Mouse (Mus musculus) CD4-positive helper T cell, adult 2 months (primary cell): ENCODE results near the gene Sbk1.

Experiments used
- DNase-seq: peaks from one replicate; pipeline ENCODE4 v3.0.0-alpha.2; 2012; ENCODE audit warnings: low read depth, missing footprints, low spot score

Sbk1 gene

DNA sequence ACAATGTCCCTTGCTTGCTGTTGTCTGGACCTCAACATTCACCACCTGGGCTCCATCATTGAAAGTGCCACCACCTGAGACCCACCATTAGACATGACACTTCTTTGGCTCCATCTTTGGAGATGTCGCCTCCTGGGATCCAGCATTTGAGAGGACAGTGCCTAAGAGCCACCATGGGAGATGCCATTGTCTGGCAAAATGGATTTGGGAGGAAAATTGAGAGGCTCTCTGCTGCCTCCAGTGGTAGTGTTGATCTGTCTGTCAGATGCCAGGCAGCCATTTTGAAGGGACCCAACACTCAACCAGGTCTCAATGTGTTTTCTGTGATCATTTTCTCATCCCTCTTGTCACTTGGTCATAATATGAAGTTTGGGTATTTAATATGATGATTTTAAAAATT, 63.1 kb downstream of the Sbk1 start:
- DNase-seq: no peak

- no peak for DNase-seq
Observed at GRCm38 (mm10) chr7:126338906-126339305, 66.5 kb downstream of the Sbk1 start.

- peak; percentile 69 for DNase-seq
Observed at GRCm38 (mm10) chr7:126339521-126339971, 67.1 kb downstream of the Sbk1 start.

GRCm38 (mm10) chr7:126340206-126340618, 67.8 kb downstream of the Sbk1 start:
- DNase-seq: peak; percentile 78

GRCm38 (mm10) chr7:126340896-126341295, 68.5 kb downstream of the Sbk1 start:
- DNase-seq: no peak
